Mouse (Mus musculus): ENCODE results near the gene Mrpl9. TPM values are rescaled to one million over a fixed set of nuclear protein-coding genes. Genes with fewer than 3 reads are reported as not detected.
A peak's percentile ranks its signal among the peaks of the same experiment; 100 is the strongest.

The Mrpl9 gene
- polyA plus RNA-seq, 1 experiment from 2014 or later: 32.0 TPM

GRCm38 (mm10) chr3:94477981-94478422, 34.9 kb downstream of the Mrpl9 start, which contains the start of gene Celf3:
Gene Celf3 (plus strand): TSS chr3:94478295.
- H3K27ac ChIP-seq: no peak within 1 kb of the TSS
- no peaks in the 10 kb centered on the region for H3K79me2 ChIP-seq (ENCODE audit: inconsistent target)
- no peak within 1 kb of the TSS for H3K4me3 ChIP-seq (ENCODE audit: inconsistent target)
- H3K36me3 ChIP-seq (ENCODE audit: inconsistent target): no peaks in the 10 kb centered on the region
- 19% methylated on average over 5 of the region's 14 CpGs for WGBS (ENCODE audit: missing documents)

GRCm38 (mm10) chr3:94478591-94479169, 35.6 kb downstream of the Mrpl9 start:
- 28% methylated on average over 9 of the region's 9 CpGs for WGBS (ENCODE audit: missing documents)
- Histone ChIP-seq H3K4me3 (ENCODE audit: inconsistent target) (no peak overlapping the region), H3K79me2 (ENCODE audit: inconsistent target) (no peaks in the 10 kb centered on the region), H3K27ac (no peak overlapping the region), H3K36me3 (ENCODE audit: inconsistent target) (no peaks in the 10 kb centered on the region)

GRCm38 (mm10) chr3:94479564-94479963, 36.4 kb downstream of the Mrpl9 start:
- H3K27ac ChIP-seq: no peak overlapping the region
- H3K36me3 ChIP-seq (ENCODE audit: inconsistent target): no peaks in the 10 kb centered on the region
- 8% methylated on average over 10 of the region's 11 CpGs for WGBS (ENCODE audit: missing documents)
- H3K4me3 ChIP-seq (ENCODE audit: inconsistent target): no peak overlapping the region
- no peaks in the 10 kb centered on the region for H3K79me2 ChIP-seq (ENCODE audit: inconsistent target)

- WGBS (ENCODE audit: missing documents): 37% methylated on average over 16 of the region's 16 CpGs
- Histone ChIP-seq H3K36me3 (ENCODE audit: inconsistent target) (no peaks in the 10 kb centered on the region), H3K27ac (no peak within 1 kb of the TSS), H3K79me2 (ENCODE audit: inconsistent target) (no peaks in the 10 kb centered on the region), H3K4me3 (ENCODE audit: inconsistent target) (no peak within 1 kb of the TSS)
These were observed 37.3 kb downstream of the Mrpl9 start, which contains the start of gene Riiad1 for GRCm38 (mm10) chr3:94480291-94480884. Gene Riiad1 (minus strand): TSS chr3:94480341.

GRCm38 (mm10) chr3:94481429-94481828, 38.3 kb downstream of the Mrpl9 start:
- Histone ChIP-seq H3K4me3 (ENCODE audit: inconsistent target) (no peak overlapping the region), H3K27ac (no peak overlapping the region), H3K79me2 (ENCODE audit: inconsistent target) (no peaks in the 10 kb centered on the region), H3K36me3 (ENCODE audit: inconsistent target) (no peaks in the 10 kb centered on the region)
- 81% methylated on average over 4 of the region's 4 CpGs for WGBS (ENCODE audit: missing documents)

- 82% methylated on average over 17 of the region's 17 CpGs for whole genome bisulfite sequencing (ENCODE audit: missing documents)
- peak overlapping the region; percentile 24; the same call in 1 of the 2 replicates for H3K27ac ChIP-seq
- no peaks in the 10 kb centered on the region for H3K36me3 ChIP-seq (ENCODE audit: inconsistent target)
These were observed 39.8 kb downstream of the Mrpl9 start for GRCm38 (mm10) chr3:94482764-94483385.

GRCm38 (mm10) chr3:94483790-94484439, 40.8 kb downstream of the Mrpl9 start:
- Histone ChIP-seq H3K4me3 (ENCODE audit: inconsistent target) (no peak overlapping the region), H3K36me3 (ENCODE audit: inconsistent target) (no peaks in the 10 kb centered on the region), H3K27ac (no peak overlapping the region), H3K79me2 (ENCODE audit: inconsistent target) (no peaks in the 10 kb centered on the region)
- WGBS (ENCODE audit: missing documents): 67% methylated on average over 20 of the region's 20 CpGs

More at GRCm38 (mm10) chr3:94482764-94483385, 39.8 kb downstream of the Mrpl9 start:
- Histone ChIP-seq H3K4me3 (ENCODE audit: inconsistent target) (no peak overlapping the region), H3K79me2 (ENCODE audit: inconsistent target) (no peaks in the 10 kb centered on the region)

- WGBS (ENCODE audit: missing documents): 96% methylated on average over 6 of the region's 7 CpGs
- Histone ChIP-seq H3K4me3 (ENCODE audit: inconsistent target) (no peak overlapping the region), H3K36me3 (ENCODE audit: inconsistent target) (no peaks in the 10 kb centered on the region), H3K27ac (no peak overlapping the region), H3K79me2 (ENCODE audit: inconsistent target) (no peaks in the 10 kb centered on the region)
These were observed 42.8 kb downstream of the Mrpl9 start for GRCm38 (mm10) chr3:94485922-94486321.

- Histone ChIP-seq H3K36me3 (ENCODE audit: inconsistent target) (no peaks in the 10 kb centered on the region), H3K79me2 (ENCODE audit: inconsistent target) (no peaks in the 10 kb centered on the region), H3K27ac (no peak overlapping the region), H3K4me3 (ENCODE audit: inconsistent target) (no peak overlapping the region)
- 70% methylated on average over 6 of the region's 6 CpGs for WGBS (ENCODE audit: missing documents)
These were observed 44.5 kb downstream of the Mrpl9 start for GRCm38 (mm10) chr3:94487581-94487980.

- WGBS (ENCODE audit: missing documents): 86% methylated on average over 4 of the region's 4 CpGs
- peaks cover 56% of the 10 kb centered on the region for H3K36me3 ChIP-seq (ENCODE audit: inconsistent target)
These were observed 54.0 kb downstream of the Mrpl9 start for GRCm38 (mm10) chr3:94497162-94497561.

More at GRCm38 (mm10) chr3:94497162-94497561, 54.0 kb downstream of the Mrpl9 start:
- Histone ChIP-seq H3K79me2 (ENCODE audit: inconsistent target) (no peaks in the 10 kb centered on the region), H3K27ac (no peak overlapping the region), H3K4me3 (ENCODE audit: inconsistent target) (no peak overlapping the region)

Other genes starting within 250 kb of the Mrpl9 start
- not detected in 3 replicates for gene Gm5286, start 246.6 kb upstream of the Mrpl9 start, polyA plus RNA-seq (2018)
- gene Gm4778, start 179.3 kb upstream of the Mrpl9 start, polyA plus RNA-seq (2018): not detected in 3 replicates
- 1.5 to 3.5 TPM (median 2.9 TPM) in 3 replicates for gene Them4, start 133.2 kb upstream of the Mrpl9 start, polyA plus RNA-seq (2018)
- gene Them5, start 101.2 kb upstream of the Mrpl9 start, polyA plus RNA-seq (2018): not detected in 3 replicates
- not detected in 3 replicates for gene C2cd4d, start 80.9 kb upstream of the Mrpl9 start, polyA plus RNA-seq (2018)
- gene Rorc, start 70.5 kb upstream of the Mrpl9 start, polyA plus RNA-seq (2018): not detected in 3 replicates
- not detected in 3 replicates for gene Lingo4, start 44.8 kb upstream of the Mrpl9 start, polyA plus RNA-seq (2018)
- 4.4 to 16.0 TPM (median 13.0 TPM) in 3 replicates for gene Tdrkh, start 30.0 kb upstream of the Mrpl9 start, polyA plus RNA-seq (2018)
- not detected in 3 replicates for gene Oaz3, start 597 bp downstream of the Mrpl9 start, polyA plus RNA-seq (2018)
- gene Celf3, start 35.0 kb downstream of the Mrpl9 start, polyA plus RNA-seq (2018): not detected in 3 replicates
- 1.3 to 2.2 TPM in 2 of 3 replicates, not detected in the other for gene Riiad1, start 37.0 kb downstream of the Mrpl9 start, polyA plus RNA-seq (2018)
- gene Snx27, start 139.4 kb downstream of the Mrpl9 start, polyA plus RNA-seq (2018): 54.8 to 74.9 TPM (median 55.4 TPM) in 3 replicates
- not detected in 3 replicates for gene Gm10972, start 199.8 kb downstream of the Mrpl9 start, polyA plus RNA-seq (2018)
- gene Tuft1, start 215.6 kb downstream of the Mrpl9 start, polyA plus RNA-seq (2018): 5.4 to 10.7 TPM (median 9.0 TPM) in 3 replicates